Mouse (Mus musculus): ENCODE measurements around the gene Tbx2. TPM values are rescaled to one million over a fixed set of nuclear protein-coding genes. Genes with fewer than 3 reads are reported as not detected.

Tbx2 gene
- polyA plus RNA-seq, 1 experiment from 2014 or later: 11.3 TPM

GRCm38 (mm10) chr11:85839258-85840030 is 7.1 kb downstream of the Tbx2 start:
- peak overlapping the region; percentile 82 for H3K9ac ChIP-seq (ENCODE audit: low read length)

GRCm38 (mm10) chr11:85840031-85840802 is 7.9 kb downstream of the Tbx2 start:
- Histone ChIP-seq H3K9ac (ENCODE audit: low read length) (peak overlapping the region; percentile 70), H3K27me3 (ENCODE audit: control insufficient read depth, insufficient read depth, low read length) (peaks cover 57% of the 10 kb centered on the region), H3K4me1 (ENCODE audit: control insufficient read depth, insufficient read depth, low read length) (peaks cover 34% of the 10 kb centered on the region), H3K27ac (replicated peaks; ENCODE audit: low read depth, low read length) (peak overlapping the region; percentile 68), H3K4me3 (ENCODE audit: low read depth, low read length) (peak overlapping the region; percentile 31), H3K36me3 (ENCODE audit: control insufficient read depth, insufficient read depth, low read length) (no peaks in the 10 kb centered on the region), H3K9me3 (ENCODE audit: control insufficient read depth, low read length) (no peaks in the 10 kb centered on the region; the same call in 1 of the 2 replicates), H3K4me2 (ENCODE audit: low read depth, severe bottlenecking) (peak overlapping the region; percentile 90)
- peak; percentile 58 for DNase-seq (ENCODE audit: low spot score)
- 4% methylated on average over 27 of the region's 27 CpGs for WGBS
- ATAC-seq (ENCODE audit: insufficient number of reproducible peaks, low FRiP score, low TSS enrichment, low read depth): no peak

More at GRCm38 (mm10) chr11:85839258-85840030, 7.1 kb downstream of the Tbx2 start:
- 19% methylated on average over 7 of the region's 7 CpGs for WGBS
- DNase-seq (ENCODE audit: low spot score) (peak; percentile 41), ATAC-seq (ENCODE audit: insufficient number of reproducible peaks, low FRiP score, low TSS enrichment, low read depth) (no peak)
- H3K4me2 ChIP-seq (ENCODE audit: low read depth, severe bottlenecking): peak overlapping the region; percentile 90
- peak overlapping the region; percentile 68; the same call in 1 of the 2 replicates for H3K27ac ChIP-seq (replicated peaks; ENCODE audit: low read depth, low read length)
- H3K4me1 ChIP-seq (ENCODE audit: control insufficient read depth, insufficient read depth, low read length): peaks cover 34% of the 10 kb centered on the region
- no peaks in the 10 kb centered on the region; the same call in 1 of the 2 replicates for H3K9me3 ChIP-seq (ENCODE audit: control insufficient read depth, low read length)
- H3K27me3 ChIP-seq (ENCODE audit: control insufficient read depth, insufficient read depth, low read length): peaks cover 64% of the 10 kb centered on the region
- H3K36me3 ChIP-seq (ENCODE audit: control insufficient read depth, insufficient read depth, low read length): no peaks in the 10 kb centered on the region
- H3K4me3 ChIP-seq (ENCODE audit: low read depth, low read length): peak overlapping the region; percentile 61

GRCm38 (mm10) chr11:85840803-85841145 is 8.4 kb downstream of the Tbx2 start:
- no peaks in the 10 kb centered on the region for H3K36me3 ChIP-seq (ENCODE audit: control insufficient read depth, insufficient read depth, low read length)
- WGBS: 5% methylated on average over 21 of the region's 21 CpGs
- ATAC-seq (ENCODE audit: insufficient number of reproducible peaks, low FRiP score, low TSS enrichment, low read depth): no peak
- DNase-seq (ENCODE audit: low spot score): peak; percentile 65
- H3K4me2 ChIP-seq (ENCODE audit: low read depth, severe bottlenecking): peak overlapping the region; percentile 90
- H3K4me3 ChIP-seq (ENCODE audit: low read depth, low read length): peak overlapping the region; percentile 31
- H3K27me3 ChIP-seq (ENCODE audit: control insufficient read depth, insufficient read depth, low read length): peaks cover 51% of the 10 kb centered on the region
- H3K27ac ChIP-seq (replicated peaks; ENCODE audit: low read depth, low read length): peak overlapping the region; percentile 68
- H3K9me3 ChIP-seq (ENCODE audit: control insufficient read depth, low read length): no peaks in the 10 kb centered on the region; the same call in 1 of the 2 replicates
- H3K4me1 ChIP-seq (ENCODE audit: control insufficient read depth, insufficient read depth, low read length): peaks cover 34% of the 10 kb centered on the region
- peak overlapping the region; percentile 70 for H3K9ac ChIP-seq (ENCODE audit: low read length)

- H3K27me3 ChIP-seq (ENCODE audit: control insufficient read depth, insufficient read depth, low read length): peaks cover 48% of the 10 kb centered on the region
- WGBS: 10% methylated on average over 8 of the region's 8 CpGs
- peaks cover 31% of the 10 kb centered on the region for H3K4me1 ChIP-seq (ENCODE audit: control insufficient read depth, insufficient read depth, low read length)
- DNase-seq (ENCODE audit: low spot score) (peak; percentile 61), ATAC-seq (ENCODE audit: insufficient number of reproducible peaks, low FRiP score, low TSS enrichment, low read depth) (no peak)
- H3K4me3 ChIP-seq (ENCODE audit: low read depth, low read length): peak overlapping the region; percentile 31
- H3K27ac ChIP-seq (replicated peaks; ENCODE audit: low read depth, low read length): peak overlapping the region; percentile 73
- H3K9ac ChIP-seq (ENCODE audit: low read length): peak overlapping the region; percentile 70
- no peaks in the 10 kb centered on the region; the same call in 1 of the 2 replicates for H3K9me3 ChIP-seq (ENCODE audit: control insufficient read depth, low read length)
- no peaks in the 10 kb centered on the region for H3K36me3 ChIP-seq (ENCODE audit: control insufficient read depth, insufficient read depth, low read length)
- peak overlapping the region; percentile 90 for H3K4me2 ChIP-seq (ENCODE audit: low read depth, severe bottlenecking)
Observed at GRCm38 (mm10) chr11:85841211-85841681, 8.9 kb downstream of the Tbx2 start.

- DNase-seq (ENCODE audit: low spot score) (peak; percentile 90), ATAC-seq (ENCODE audit: insufficient number of reproducible peaks, low FRiP score, low TSS enrichment, low read depth) (peak; percentile 24; the same call in 1 of the 2 replicates)
- Histone ChIP-seq H3K27me3 (ENCODE audit: control insufficient read depth, insufficient read depth, low read length) (peaks cover 42% of the 10 kb centered on the region), H3K9me3 (ENCODE audit: control insufficient read depth, low read length) (no peaks in the 10 kb centered on the region; the same call in 1 of the 2 replicates), H3K4me2 (ENCODE audit: low read depth, severe bottlenecking) (peak overlapping the region; percentile 74), H3K4me3 (ENCODE audit: low read depth, low read length) (peak overlapping the region; percentile 23; the same call in 1 of the 2 replicates), H3K36me3 (ENCODE audit: control insufficient read depth, insufficient read depth, low read length) (no peaks in the 10 kb centered on the region), H3K4me1 (ENCODE audit: control insufficient read depth, insufficient read depth, low read length) (peaks cover 31% of the 10 kb centered on the region), H3K9ac (ENCODE audit: low read length) (peak overlapping the region; percentile 57), H3K27ac (replicated peaks; ENCODE audit: low read depth, low read length) (peak overlapping the region; percentile 73; the same call in 1 of the 2 replicates)
- WGBS: 1% methylated on average over 30 of the region's 32 CpGs
Observed at GRCm38 (mm10) chr11:85841980-85842379, 9.6 kb downstream of the Tbx2 start.

- Histone ChIP-seq H3K36me3 (ENCODE audit: control insufficient read depth, insufficient read depth, low read length) (no peaks in the 10 kb centered on the region), H3K9me3 (ENCODE audit: control insufficient read depth, low read length) (no peaks in the 10 kb centered on the region; the same call in 1 of the 2 replicates), H3K9ac (ENCODE audit: low read length) (no peak overlapping the region), H3K4me2 (ENCODE audit: low read depth, severe bottlenecking) (peak overlapping the region; percentile 74), H3K4me3 (ENCODE audit: low read depth, low read length) (no peak overlapping the region; the same call in 1 of the 2 replicates), H3K27me3 (ENCODE audit: control insufficient read depth, insufficient read depth, low read length) (peaks cover 39% of the 10 kb centered on the region), H3K27ac (replicated peaks; ENCODE audit: low read depth, low read length) (peak overlapping the region; percentile 5; the same call in 1 of the 2 replicates), H3K4me1 (ENCODE audit: control insufficient read depth, insufficient read depth, low read length) (peaks cover 26% of the 10 kb centered on the region)
- 6% methylated on average over 24 of the region's 24 CpGs for WGBS
- ATAC-seq (ENCODE audit: insufficient number of reproducible peaks, low FRiP score, low TSS enrichment, low read depth) (no peak), DNase-seq (ENCODE audit: low spot score) (peak; percentile 63)
Observed at GRCm38 (mm10) chr11:85842596-85843346, 10.4 kb downstream of the Tbx2 start.

GRCm38 (mm10) chr11:85843347-85843692 is 11.0 kb downstream of the Tbx2 start:
- Histone ChIP-seq H3K27ac (replicated peaks; ENCODE audit: low read depth, low read length) (peak overlapping the region; percentile 68), H3K36me3 (ENCODE audit: control insufficient read depth, insufficient read depth, low read length) (no peaks in the 10 kb centered on the region), H3K4me3 (ENCODE audit: low read depth, low read length) (peak overlapping the region; percentile 50), H3K4me2 (ENCODE audit: low read depth, severe bottlenecking) (peak overlapping the region; percentile 74), H3K9ac (ENCODE audit: low read length) (peak overlapping the region; percentile 60), H3K27me3 (ENCODE audit: control insufficient read depth, insufficient read depth, low read length) (peaks cover 34% of the 10 kb centered on the region), H3K9me3 (ENCODE audit: control insufficient read depth, low read length) (no peaks in the 10 kb centered on the region), H3K4me1 (ENCODE audit: control insufficient read depth, insufficient read depth, low read length) (peaks cover 21% of the 10 kb centered on the region)
- ATAC-seq (ENCODE audit: insufficient number of reproducible peaks, low FRiP score, low TSS enrichment, low read depth): peak; percentile 32; the same call in 1 of the 2 replicates
- peak; percentile 93 for DNase-seq (ENCODE audit: low spot score)
- 0% methylated on average over 18 of the region's 18 CpGs for WGBS
